18 mouse cellular contexts compared by ENCODE assay signal in genomic region chr15:67245658-67246268, GRCm38 (mm10).
A peak's percentile ranks its signal among the peaks of the same experiment; 100 is the strongest.
DNase-seq lines count a peak whose midpoint lies in the region; ATAC-seq lines count a peak whose summit lies in the region.
"Had no signal": no experiment of that assay in that cellular context is flagged by ENCODE, and none has a peak within 500 bp of the region (broad histone marks: within the 10 kb centered on the region; RNA-seq: fewer than 3 reads in every experiment).

No protein-coding gene starts in this region.

- H3K27ac ChIP-seq in forebrain, embryonic 14.5 days (ENCODE audit: low read depth, low read length): no peak overlapping the region; the same call in 1 of the 2 replicates
- H3K27ac ChIP-seq in midbrain, embryonic 13.5 days: no peak overlapping the region
- H3K27ac ChIP-seq: hindbrain, embryonic 15.5 days; liver, embryonic 14.5 days; macrophage had no signal

- H3K9ac ChIP-seq in forebrain, embryonic 14.5 days (ENCODE audit: low read length): no peak overlapping the region
- no peak overlapping the region for H3K9ac ChIP-seq in midbrain, embryonic 13.5 days (replicated peaks)
- H3K9ac ChIP-seq: heart, embryonic 12.5 days; hindbrain, embryonic 15.5 days; liver, embryonic 14.5 days had no signal

- H3K4me1 ChIP-seq in forebrain, embryonic 14.5 days (ENCODE audit: control insufficient read depth, insufficient read depth, low read length): peaks cover 17% of the 10 kb centered on the region
- H3K4me1 ChIP-seq in midbrain, embryonic 13.5 days (replicated peaks): peaks cover 25% of the 10 kb centered on the region

- H3K27me3 ChIP-seq in forebrain, embryonic 14.5 days (replicated peaks; ENCODE audit: control insufficient read depth, insufficient read depth, low read length): peaks cover 4% of the 10 kb centered on the region; the same call in 1 of the 2 replicates
- 0 out of 2 replicates have a peak, but pooled peaks cover 3% of the 10 kb centered on the region for H3K27me3 ChIP-seq in midbrain, embryonic 13.5 days
- H3K27me3 ChIP-seq: CH12.LX; heart, embryonic 12.5 days; hindbrain, embryonic 15.5 days had no signal

- H3K9me3 ChIP-seq in forebrain, embryonic 14.5 days (replicated peaks; ENCODE audit: control insufficient read depth, low read length): no peaks in the 10 kb centered on the region
- H3K9me3 ChIP-seq in midbrain, embryonic 13.5 days: no peaks in the 10 kb centered on the region
- H3K9me3 ChIP-seq: heart, embryonic 12.5 days; hindbrain, embryonic 15.5 days had no signal

- H3K4me2 ChIP-seq in forebrain, embryonic 14.5 days (ENCODE audit: low read length): peak overlapping the region; percentile 16; the same call in 1 of the 2 replicates
- no peak overlapping the region; the same call in 1 of the 2 replicates for H3K4me2 ChIP-seq in midbrain, embryonic 13.5 days (replicated peaks)
- H3K4me2 ChIP-seq: heart, embryonic 12.5 days; hindbrain, embryonic 15.5 days had no signal

- peak; percentile 38 to 40 for DNase-seq in right cerebral cortex, postnatal 10 days (ENCODE audit: low spot score in 2 of 2)
- DNase-seq in right cerebral cortex, adult 2 months (ENCODE audit: low spot score in 2 of 2): no peak
- no peak for DNase-seq in forebrain, embryonic 14.5 days (ENCODE audit: low spot score)
- DNase-seq in heart, adult 18-20 months: no peak
- no peak for DNase-seq in cerebellum, adult 8-10 months
- DNase-seq in yolk sac, embryonic 10.5 days (ENCODE audit: low spot score): no peak
- DNase-seq: kidney, adult 9 months; left cerebral cortex, postnatal 4 days; right cerebral cortex, postnatal 14 days; thymus, postnatal 36 days had no signal

- no peak overlapping the region for H3K4me3 ChIP-seq in forebrain, embryonic 14.5 days (ENCODE audit: low read depth, low read length)
- no peak overlapping the region for H3K4me3 ChIP-seq in midbrain, embryonic 13.5 days (replicated peaks)
- H3K4me3 ChIP-seq: erythroblast, embryonic 14.5 days; heart, embryonic 12.5 days; hindbrain, embryonic 15.5 days; myocyte had no signal

- no peaks in the 10 kb centered on the region for H3K36me3 ChIP-seq in forebrain, embryonic 14.5 days (ENCODE audit: control insufficient read depth, insufficient read depth, low read length)
- no peaks in the 10 kb centered on the region for H3K36me3 ChIP-seq in midbrain, embryonic 13.5 days
- H3K36me3 ChIP-seq: heart, embryonic 12.5 days; hindbrain, embryonic 15.5 days had no signal

- ATAC-seq in forebrain, embryonic 14.5 days: peak; percentile 92
- ATAC-seq in midbrain, embryonic 13.5 days: peak; percentile 87

- 8% methylated on average over 4 of the region's 4 CpGs for WGBS in forebrain, embryonic 14.5 days
- 23% methylated on average over 4 of the region's 4 CpGs for WGBS in midbrain, embryonic 13.5 days

Comparison
In these comparisons a context has a peak if more than half of its experiments do, and no peak if none do; other contexts are left out.
1. DNase-seq: peak in right cerebral cortex, postnatal 10 days (2 of 2); none in right cerebral cortex, adult 2 months (0 of 2), forebrain, embryonic 14.5 days (single experiment), heart, adult 18-20 months (0 of 2), cerebellum, adult 8-10 months (single experiment) and yolk sac, embryonic 10.5 days (single experiment).